Mouse (Mus musculus): ENCODE measurements around the gene Ddx27.

Ddx27 gene

DNA sequence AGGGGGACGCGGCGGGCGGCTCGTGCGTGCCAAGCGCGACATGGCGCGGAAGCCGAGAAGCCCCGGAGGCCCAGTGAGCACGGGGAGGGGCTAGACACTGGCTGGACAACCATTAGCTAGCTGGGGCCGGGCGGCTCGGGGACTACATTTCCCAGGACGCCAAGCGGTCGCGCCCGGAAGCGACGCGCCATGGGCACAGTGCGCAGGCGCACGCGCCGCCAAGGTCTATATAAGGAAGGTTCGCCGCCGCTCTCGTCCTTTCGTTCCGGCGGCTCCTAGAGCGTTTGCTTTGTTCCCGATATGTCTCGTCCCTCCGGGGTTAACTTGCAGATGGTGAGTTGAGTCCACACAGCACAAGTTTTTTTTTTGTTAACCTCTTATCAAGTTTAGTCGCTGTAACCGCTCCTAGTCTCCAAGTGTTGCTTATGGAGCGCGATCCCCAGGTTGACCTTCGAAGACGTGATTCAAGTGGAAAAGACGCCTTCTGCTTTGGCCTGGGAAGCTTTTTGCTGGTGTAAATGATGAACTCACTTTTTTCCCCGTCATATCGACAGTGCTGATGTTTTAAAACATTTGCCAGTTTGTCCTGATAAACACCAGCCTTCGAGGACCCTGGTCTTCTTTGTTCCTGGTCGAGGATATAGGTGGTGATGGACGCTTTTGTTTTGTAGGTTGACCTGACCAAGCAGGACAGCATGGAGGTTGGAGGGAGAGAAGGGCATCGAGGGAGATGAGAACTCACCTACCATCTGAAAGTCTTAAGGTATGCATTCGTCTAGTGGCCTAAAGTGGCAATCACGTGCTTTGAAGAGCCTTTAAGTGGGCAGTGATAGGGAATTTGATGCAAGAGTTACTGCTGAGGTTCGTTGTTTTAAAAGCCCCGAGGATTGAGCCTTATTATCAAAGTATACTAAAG lies 48.2 kb downstream of the Ddx27 start, which contains the start of gene Znfx1:
Gene Znfx1 (minus strand): TSS at position 51 of the 916 bp plus-strand sequence.
- DNase-seq (ENCODE audit: low spot score in 2 of 2), result peak; percentile 95 to 96

DNA sequence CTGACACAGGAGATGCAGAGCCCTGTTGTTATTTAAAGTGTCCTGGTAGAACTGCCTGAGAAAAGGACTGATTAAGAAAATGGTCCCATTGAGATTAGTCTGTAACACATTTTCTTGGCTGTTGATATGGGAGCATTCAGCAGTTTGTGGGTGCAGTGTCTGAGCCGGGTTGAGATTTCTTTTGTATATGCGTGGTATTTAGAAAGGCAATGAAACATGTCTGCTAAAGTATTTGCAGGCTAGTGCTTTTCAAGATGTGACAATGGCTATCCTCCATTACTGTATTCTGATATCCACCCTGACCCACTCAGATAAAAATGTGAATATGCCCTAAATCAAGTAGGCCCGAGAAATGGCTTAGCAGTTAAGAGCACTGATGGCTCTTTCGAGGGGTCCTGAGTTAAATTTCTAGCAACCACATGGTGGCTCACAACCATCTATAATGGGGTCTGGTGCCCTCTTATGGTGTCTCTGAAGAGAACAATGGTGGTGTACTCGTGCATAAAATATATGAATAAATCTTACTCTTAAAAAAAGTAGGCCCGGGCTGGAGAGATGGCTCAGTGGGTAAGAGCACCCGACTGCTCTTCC lies 49.0 kb downstream of the Ddx27 start:
- DNase-seq (ENCODE audit: low spot score in 2 of 2), result no peak

DNA sequence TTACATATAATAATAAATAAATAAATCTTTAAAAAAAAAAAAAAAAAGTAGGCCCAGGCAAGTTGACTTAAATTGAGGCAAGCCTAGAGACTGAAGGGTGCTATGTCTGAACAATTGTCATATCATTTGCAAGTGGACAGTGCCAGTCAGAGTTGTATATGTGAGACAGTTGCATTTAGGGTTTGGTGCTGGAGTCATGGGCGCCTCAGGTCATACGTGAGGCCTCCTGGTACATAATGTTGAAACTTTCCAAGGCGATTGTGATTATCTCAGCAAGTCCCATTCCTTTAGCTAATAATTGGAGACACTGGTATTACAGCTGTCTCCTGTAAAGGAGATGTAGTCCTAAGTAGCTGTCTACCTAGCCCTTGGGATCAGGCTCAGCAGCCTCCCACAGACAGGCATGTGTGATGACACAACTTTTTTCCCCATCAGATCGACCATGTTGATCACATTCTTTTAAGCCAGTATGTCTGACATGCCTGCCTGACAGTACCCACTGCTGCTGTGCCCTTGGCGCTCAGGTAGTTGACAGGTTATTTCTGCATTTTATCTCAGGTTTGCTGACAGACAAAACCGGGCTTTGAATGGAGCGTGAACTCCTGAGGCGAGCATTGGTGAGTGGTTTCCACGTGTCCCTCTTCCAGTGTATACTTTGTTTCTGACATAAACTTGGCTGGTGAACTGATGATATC lies 49.8 kb downstream of the Ddx27 start:
- DNase-seq (ENCODE audit: low spot score in 2 of 2), result no peak

DNA sequence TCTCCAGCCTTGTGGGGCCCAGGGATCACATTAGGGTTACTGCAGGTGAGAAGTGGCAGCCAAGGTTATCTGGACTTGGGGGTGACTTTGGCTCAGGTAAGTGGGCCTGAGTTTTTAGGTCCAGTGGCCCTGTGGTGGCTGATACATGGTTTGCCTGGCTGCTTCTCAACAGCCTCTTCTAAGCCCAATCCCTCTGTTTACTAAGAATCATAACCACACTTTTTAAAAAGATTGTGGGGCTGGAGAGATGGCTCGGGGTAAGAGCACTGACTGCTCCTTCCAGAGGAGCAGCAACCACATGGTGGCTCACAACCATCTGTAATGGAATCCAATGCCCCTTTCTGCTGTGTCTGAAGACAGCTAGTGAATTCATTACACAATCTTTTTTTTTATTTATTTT lies 51.0 kb downstream of the Ddx27 start:
- no peak for DNase-seq (ENCODE audit: low spot score in 2 of 2)

DNA sequence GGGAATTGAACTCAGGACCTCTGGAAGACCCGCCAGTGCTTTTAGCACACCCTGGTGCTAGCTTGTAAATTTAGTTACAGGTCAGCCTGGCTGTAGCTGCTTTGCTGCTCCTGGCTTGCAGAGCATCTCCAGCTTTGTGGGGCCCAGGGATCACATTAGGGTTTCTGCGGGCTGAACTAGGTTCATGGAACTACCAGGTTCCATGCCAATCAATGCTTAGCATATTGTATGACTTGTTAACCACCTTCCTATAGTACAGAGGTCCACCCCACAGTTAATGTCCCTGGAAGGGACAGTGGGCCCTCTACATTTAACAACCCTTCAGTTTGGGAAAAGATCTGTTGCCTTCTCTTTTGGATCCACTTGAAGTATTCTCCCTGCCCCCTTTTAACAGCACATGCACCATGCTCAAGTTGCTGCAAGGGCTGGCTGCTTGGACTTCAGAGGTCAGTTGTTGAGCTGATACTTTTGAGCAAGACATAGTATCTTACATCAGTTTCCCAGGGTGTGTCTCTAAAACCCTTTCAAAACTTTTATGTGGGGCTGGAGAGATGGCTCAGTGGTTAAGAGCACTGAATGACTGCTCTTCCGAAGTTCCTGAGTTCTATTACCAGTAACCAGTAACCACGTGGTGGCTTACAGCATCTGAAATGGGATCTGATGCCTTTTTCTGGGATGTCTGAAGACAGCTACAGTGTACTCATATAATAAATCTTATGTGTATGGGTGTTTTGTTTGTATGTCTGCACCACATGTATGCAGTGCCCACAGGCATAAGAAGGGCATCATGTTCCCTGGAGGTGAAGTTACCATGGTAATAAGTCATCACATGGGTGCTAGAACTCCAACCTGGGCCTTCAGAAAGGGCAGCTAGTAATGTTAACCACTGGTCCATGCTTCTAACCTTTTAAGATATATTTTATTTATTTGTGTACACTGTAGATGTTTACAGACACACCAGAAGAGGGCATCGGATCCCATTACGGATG lies 51.8 kb downstream of the Ddx27 start:
- no peak for DNase-seq (ENCODE audit: low spot score in 2 of 2)

DNA sequence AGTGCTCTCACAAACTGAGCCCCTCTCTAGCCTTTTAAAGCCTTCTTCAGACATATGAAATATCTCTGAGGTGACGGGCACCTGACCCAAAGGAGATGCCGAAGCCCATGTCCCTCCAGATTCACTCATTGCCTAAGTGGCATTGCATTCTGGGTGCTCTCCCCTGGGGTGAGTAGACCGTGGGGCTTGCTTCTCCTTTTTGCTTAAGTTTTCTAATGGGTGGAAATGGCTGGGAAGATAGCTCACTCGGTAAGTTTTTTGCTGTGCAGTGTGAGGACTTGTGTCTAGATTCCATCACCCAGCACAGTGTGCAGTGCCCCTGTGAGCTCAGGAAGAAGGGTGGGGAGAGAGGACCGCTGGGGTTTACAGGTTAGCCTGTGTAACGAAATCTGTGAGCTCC lies 52.6 kb downstream of the Ddx27 start:
- DNase-seq (ENCODE audit: low spot score in 2 of 2), result no peak

DNA sequence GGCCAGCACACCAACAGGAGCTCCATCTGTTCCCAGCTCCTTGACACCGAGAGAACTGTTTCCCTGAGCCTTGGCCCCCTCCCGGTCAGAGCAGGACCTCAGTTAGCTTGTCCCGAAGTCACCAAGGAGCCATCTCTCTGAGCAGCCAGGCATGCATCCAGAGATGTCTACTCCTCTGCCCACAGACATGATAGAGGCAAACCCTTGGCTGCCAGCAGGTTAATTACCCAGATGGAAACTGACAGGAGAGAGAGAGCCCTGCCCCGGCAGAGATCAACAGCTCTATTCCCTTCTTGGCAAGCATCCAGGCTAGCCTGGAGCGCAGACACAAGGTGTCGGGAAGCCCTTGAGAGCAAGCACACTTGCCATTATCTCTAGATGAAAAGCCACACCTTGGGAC lies 55.3 kb downstream of the Ddx27 start:
- no peak for DNase-seq (ENCODE audit: low spot score in 2 of 2)

DNA sequence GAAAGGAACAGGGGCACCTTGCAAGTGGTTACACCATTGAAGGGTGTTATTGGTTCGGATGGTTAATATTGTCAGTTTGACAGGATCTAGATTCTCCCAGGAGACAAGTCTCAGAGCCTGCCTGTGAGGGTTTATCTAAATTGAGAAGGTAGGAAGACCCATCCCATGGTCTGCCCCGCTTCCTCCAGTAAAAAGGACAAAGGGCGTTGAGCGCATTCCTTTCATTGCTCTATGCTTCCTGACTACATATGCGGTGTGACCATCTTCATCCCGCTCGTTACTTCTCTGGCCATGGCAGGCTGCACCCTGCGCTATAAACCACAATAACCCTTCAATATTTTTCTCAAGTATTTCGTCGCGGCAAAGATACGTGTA lies 56.3 kb downstream of the Ddx27 start:
- DNase-seq (ENCODE audit: low spot score in 2 of 2), result no peak

DNA sequence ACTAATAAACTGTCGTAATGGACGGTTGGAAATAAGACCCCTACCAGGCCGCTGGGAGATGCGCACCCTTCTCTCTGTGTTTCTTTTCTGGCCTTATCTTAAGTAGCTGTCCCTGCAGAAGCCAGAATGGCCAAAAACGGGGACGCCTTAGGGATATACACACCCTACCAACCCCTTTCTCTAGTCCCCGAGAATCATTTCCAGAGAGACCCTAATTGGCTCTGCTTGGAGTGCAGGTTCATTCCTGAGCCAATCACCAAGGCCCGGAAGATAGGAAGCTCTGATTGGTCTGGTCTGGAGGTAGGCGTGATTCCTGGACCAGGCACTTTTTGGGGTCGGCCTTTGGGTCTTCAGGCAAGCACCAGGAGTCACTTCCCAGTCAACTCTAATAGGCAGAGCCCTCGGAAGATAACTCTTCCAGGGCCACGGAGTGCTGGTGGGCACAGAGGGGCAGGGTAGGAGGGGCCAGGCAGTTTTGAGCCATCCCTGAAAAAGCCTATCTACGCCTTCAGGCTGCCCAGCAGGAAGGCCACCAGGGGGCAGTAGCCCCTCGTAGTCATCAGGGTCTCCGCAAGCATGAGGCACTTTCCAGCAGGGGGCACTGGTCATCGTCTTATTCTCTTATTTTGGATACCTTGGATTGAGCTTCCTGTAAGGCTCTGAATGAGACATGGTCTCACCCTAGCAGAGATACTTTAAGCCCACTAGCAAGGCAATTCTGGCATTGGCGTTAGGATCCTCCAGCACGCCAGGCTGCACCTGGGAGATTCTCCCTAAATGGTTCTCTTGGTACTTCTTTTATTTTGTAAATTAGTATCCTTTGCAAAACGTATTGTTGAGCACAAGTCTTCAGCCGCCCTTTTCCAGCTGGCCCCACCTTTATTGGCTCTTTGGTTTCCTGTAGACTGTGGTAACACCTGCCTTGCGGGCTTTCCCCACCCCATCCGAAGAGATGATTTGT lies 56.9 kb downstream of the Ddx27 start:
- peak; percentile 99 for DNase-seq (ENCODE audit: low spot score in 2 of 2)

DNA sequence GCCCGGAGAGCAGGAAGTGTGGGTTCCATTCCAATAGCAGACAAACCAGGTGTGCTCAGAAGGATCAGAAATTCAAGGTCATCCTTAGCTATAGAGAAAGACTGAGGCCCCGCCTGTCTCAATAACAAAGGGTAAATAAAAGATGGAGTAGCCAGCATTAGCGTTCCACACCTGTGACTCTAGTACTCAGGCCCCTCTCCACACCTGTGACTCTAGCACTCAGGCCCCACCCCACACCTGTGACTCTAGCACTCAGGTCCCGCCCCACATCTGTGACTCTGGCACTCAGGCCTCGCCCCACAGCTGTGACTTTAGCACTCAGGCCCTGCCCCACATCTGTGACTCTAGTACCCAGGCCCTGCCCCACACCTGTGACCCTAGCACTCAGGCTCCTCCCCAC lies 59.6 kb downstream of the Ddx27 start:
- DNase-seq (ENCODE audit: low spot score in 2 of 2), result no peak

DNA sequence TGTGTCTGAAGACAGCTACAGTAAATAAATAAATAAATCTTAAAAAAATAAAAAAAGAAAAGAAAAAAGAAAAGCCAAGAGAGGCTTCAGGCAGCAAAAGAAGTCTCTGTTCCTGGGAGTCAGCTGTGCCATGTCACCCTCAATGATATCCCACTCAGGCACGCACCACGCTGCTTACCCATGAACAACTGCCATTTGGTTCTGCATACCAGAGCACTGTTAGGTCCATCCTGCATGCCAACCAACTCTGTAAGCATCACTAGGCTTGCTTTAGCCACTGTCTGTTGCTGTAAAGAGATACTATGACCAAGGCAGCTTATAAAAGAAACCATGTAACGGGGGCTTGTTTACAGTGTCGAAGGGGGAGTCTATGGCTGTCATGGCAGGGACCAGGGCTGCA lies 61.4 kb downstream of the Ddx27 start:
- no peak for DNase-seq (ENCODE audit: low spot score in 2 of 2)

DNA sequence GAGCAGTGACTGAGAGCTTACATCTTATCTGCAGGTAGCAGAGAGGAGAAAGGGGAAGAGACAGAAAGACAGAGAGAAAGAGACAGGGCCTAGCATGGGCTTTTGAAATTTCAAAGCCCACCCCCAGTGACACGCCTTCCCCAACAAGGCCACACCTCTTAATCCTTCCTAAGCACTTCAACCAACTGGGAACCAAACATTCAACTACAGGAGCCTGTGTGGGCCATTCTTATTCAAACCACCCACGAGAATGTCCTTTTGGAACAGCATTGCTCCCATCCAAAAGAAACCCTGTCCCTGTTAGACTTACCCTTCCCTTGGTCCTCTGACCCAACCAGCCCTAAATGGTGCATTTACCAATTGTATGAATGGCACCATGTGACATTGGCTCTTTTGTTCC lies 61.8 kb downstream of the Ddx27 start:
- no peak for DNase-seq (ENCODE audit: low spot score in 2 of 2)

DNA sequence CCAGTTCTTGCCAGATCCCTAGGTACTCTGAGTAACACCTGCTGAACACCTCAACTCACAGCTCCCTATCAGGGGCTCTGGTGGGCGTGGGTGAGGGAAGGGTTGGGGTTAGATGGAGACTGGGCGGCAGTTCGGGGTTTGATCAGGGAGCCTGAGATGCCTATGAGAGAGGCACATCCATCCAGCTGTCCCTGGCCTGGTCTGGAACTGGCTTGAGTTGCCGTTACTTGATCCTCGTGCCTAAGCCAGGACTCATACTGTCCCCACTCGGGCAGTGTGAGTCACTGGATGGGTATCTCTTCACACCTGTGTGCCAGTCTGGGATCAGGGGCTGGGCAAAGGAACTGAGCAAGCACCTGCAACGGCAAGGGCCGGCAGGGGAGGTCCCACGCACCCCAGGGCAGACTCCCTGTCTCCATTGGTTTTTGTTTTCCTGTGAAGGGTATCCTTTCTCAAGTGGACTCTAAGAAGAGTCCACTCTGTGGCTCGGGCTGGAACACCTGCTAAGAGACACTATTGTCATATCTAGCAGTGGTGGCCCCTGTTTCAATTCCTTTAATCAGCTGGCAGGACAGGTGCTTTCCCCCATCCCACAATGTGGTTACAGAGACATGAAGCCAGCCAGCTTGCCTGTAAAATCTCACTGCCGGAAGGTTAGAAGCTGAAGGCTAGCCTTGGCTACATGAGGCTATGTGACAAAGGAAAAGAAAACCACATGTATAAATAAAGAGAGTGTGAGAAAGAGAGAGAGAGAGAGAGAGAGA lies 62.4 kb downstream of the Ddx27 start:
- DNase-seq (ENCODE audit: low spot score in 2 of 2), result no peak

DNA sequence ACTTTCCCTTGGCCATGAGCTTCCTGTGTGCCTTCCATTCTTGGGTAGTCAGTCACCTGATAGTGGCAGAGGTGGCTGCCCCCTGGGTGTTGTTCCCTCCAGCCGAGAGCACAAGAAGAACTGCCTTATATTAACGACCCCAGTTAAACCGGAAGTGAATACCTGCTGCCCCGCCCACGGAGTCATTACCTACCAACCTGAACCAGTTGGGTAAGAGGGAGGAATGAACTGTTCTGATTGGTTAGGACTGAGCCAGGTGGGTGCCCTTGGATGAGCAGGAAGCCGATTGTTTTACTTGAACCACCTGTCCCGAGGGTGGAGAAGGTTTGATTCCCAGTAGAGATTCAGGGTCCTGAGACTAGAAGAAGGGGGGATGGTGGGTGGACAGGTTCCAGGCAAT lies 63.5 kb downstream of the Ddx27 start:
- no peak for DNase-seq (ENCODE audit: low spot score in 2 of 2)

DNA sequence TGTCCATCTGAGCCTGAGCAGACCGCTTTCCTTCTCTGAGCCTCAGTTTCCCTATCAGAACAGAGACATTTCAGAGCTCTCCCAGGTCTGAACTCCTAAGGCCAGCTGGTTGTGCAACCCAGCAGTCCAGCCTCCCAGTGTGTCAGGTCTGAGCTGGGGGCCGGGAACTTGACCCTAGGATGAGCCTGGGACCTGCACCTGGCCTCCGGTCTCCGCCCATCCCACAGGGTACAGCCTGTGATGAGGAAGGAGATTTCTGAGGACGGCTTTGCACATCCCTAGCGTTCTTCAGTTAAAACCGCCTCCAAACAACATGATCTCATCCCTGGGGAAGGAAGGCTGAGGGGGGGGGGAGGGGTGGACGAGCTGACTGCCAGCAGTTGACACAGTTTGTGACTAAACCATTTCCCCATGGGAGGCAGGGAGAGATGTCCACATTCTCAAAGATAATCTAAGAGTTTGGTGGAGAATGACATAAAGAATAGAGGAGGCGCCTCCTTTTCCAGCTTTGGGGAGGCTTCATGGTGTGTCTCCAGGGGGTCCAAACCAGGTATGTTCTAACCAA lies 64.0 kb downstream of the Ddx27 start:
- no peak for DNase-seq (ENCODE audit: low spot score in 2 of 2)

DNA sequence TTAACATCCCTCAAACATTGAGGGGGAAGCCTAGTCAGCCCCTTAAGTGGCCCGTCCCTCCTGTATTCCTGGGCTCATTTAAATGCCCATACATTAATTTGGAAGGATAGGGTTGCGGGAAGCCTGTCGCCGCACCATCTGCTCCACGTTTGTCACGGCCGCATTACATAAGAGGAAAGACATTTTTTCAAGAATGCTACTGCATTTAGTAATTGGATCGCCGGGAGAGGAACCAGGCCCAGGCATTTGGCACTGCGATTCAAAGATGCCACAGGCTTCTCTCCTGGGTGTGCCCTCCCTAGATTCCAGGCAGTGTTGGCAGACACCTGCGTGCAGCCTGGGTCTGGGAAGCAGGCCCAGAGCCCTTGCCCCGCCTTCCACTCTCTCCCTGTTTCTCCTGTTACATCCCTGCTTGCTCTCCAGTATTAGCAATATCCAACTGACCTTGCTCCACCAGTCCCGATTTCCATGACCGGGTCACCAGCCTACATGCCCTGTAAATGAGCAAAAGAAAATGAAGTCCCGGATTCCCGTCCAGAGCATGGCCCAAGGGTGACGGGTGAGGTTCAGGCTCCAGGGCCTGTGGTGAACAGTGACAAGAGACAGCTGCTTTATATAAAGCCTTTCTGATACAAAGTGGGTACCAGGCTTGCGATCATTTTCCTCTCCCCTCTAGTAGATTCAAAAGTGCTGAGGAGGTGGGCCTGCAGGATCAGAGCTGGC lies 64.7 kb downstream of the Ddx27 start:
- DNase-seq (ENCODE audit: low spot score in 2 of 2), result peak; percentile 51 to 55

DNA sequence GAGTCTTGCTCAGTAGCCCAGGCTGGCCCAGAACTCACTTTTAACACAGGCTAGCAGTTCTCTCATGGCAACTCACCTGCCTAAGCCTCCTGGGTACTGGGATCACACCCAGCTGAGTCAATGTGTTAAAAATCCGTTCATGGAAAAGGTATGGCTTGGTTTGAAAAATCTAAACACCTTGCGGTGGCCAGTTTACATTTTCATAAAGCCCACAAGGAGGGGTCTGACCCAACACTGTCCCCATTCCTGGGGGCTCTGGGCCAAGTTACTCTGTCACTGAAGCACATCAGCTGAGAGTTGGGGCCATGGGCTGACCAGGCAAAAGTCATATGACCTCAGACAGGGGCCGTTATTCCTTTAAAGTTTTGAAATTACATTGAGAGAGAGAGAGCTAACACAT lies 65.4 kb downstream of the Ddx27 start:
- DNase-seq (ENCODE audit: low spot score in 2 of 2), result no peak

DNA sequence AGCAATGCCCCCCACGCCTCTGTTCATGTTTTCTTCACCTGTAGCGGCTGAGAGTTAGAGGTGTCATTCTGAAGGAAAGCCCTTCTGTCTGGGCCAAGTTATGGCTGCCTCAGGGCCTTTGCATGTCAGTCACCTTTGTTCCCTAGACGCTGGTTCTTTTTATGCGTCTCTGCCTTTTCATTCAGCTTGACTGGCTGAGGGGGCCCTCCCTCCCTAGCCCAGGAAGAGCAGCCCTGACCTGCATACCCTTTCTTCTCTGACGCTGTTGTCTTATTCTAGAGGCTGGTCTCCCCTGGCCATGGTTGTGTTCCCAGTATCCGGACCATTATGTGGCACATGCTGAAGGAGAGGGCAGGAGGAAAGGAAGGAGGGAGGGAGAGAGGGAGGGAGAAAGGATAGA lies 66.1 kb downstream of the Ddx27 start:
- DNase-seq (ENCODE audit: low spot score in 2 of 2), result no peak

DNA sequence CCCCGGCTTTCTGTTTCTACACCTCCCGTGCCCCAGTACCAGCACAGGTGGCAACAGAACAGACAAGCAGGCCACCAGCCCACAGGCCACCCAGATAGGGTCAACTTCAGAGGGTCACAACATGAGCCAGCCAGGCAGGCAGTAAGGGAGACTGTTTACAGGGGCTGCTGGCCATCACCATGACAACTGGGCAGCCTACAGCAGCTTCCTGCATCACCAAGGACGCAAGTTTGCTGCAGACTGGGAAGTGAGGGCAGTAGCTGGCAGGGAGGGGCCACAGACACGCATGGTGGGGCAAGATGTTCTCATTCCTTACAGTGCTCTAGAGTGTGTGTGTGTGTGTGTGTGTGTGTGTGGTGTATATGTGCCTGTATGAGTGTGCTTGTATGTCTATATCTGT lies 66.6 kb downstream of the Ddx27 start:
- DNase-seq (ENCODE audit: low spot score in 2 of 2), result no peak

Measured in frontal cortex, postnatal 25 days (tissue).